Mouse (Mus musculus) urinary bladder, postnatal 10 days (tissue): ENCODE results near the gene Hdac4.

Experiments used
- DNase-seq: peaks from one replicate; pipeline ENCODE4 v3.0.0; 2022; ENCODE audit warnings: low spot score

Gene Hdac4

DNA sequence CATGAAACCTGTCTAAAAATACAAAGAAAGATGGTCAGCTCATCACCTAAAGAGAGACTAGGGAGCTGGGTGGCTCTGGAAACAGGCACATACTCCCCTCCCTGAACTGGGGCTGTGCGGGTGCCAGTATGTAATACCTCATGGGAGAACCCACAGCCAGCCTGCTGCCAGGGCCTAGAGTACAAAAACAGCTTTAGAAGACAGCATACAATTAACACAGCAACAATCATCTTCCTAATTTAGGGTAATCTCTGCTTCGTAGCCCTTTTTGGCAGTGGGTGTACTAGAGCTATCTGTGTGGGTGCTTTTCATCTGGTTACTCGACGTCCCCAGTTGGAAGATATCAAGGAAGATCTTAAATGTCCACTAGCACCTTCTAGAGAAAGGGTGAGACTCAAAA is 95.5 kb downstream of the Hdac4 start:
- DNase-seq = no peak

DNA sequence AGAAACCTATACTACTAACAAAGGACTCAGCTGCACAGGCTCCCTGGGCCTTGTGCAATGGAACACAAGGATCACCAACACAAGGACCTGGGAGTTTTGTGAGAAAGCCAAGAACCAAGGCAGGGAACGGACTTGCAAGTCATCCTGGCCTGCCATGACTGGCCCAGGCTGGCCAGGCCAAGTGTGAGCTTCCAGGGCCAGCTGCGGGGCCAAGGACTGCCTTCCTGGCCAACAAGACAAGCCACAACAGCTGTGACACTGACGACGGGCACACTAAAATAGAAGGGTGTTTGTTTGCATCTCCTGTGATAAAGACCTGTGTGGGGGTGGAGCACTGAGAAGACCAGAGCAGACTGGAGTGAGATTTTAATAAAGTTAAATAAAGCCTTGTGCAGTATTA is 96.0 kb downstream of the Hdac4 start:
- DNase-seq = no peak

DNA sequence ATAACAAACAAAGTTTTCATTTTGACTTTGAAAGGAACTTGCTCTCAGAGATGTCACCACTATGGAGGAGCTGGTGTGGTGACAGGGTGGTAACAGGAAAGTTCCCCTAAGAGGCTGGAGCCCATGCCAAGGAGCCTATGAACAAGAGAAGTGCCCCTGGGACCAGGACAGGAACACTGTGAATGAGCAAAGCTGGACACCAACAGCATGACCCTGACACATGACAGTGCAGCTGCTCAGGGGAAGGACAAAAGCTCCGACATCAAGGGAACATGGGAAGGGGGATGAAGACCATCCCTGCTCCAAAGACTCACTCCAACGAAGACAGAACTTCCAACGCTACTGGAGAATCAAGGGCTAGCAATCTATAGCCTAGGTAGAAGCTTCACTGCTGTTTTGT is 97.0 kb downstream of the Hdac4 start:
- no peak for DNase-seq

DNA sequence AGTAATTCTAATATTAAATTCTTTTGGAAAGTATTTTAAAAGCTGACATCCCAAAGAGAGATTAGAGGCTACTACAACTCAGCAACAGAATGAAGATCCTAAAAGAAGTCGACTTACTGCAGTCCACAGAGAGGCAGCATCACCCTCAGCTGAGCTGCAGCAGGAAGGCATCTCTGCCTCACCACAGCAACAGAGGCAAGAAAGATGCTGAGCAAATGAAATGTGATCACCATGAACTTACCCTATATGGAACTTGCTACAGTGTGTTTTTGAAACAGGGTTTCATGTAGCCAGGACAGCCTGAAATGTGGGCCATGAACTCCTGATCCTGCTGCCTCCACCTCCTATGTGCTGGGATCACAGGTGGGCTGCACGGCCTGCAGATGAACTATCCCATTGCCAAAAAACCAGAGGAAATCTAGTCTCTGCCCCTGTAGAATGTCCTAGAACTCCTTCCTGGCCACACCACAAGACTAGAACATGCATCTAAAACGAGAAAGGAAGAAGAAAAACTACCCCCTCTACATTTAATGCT is 98.4 kb downstream of the Hdac4 start:
- DNase-seq = no peak

DNA sequence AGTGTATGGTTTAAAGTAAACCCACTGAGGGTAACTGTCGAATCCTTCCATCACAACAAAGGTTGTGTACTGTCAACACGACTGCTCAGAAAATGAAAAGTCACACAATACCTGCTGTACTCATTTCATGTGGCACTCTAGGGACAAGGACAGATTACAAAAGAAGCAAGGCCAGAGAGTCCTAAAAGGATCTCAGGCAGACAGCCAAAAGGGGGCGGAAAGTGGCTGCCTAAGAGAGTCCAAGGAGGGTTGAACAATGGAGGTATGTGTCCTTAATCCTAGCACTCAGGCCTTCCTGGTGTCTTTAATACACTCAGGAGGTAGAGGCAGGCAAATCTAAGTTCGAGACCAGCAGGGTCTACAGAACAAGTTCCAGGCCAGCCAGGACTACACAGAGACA is 103.2 kb downstream of the Hdac4 start:
- DNase-seq = no peak

DNA sequence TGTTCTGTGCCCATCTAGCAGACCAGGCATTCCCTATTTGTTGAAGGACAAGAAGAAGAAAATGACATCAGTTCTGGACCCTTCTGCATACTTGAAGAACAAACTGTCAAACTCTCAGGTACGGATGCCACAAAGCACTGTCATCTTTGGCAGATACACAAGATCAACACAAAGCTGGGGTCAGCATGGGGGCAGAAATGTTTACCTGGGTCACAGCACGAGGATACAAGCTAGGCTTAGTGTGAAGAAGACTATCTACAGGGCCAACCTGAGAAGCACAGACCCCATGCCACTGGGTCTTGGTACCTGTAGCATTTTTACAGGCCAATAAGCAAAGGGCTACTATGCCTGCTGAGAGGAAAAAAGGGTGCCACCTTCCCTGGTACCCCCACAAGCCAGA is 107.7 kb downstream of the Hdac4 start:
- DNase-seq = no peak

DNA sequence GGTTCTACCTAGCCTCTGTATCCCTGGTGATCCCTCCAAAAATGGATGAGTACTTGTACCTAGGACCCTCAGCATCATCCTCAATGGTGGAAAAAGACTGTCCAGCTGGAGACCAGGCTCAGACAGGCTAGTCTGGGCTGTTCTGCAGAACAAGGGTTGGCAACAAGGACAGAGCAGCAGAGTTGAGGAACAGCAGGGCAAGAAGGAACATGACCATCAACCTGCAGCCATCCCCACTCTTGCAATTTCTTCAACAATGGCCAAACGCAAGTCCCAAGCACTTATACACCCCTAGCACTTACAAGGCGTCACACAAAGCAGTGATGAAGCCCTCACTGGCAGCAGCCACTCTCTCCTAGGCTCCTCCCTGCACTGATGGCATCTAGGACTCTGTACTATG is 108.2 kb downstream of the Hdac4 start:
- DNase-seq = no peak

DNA sequence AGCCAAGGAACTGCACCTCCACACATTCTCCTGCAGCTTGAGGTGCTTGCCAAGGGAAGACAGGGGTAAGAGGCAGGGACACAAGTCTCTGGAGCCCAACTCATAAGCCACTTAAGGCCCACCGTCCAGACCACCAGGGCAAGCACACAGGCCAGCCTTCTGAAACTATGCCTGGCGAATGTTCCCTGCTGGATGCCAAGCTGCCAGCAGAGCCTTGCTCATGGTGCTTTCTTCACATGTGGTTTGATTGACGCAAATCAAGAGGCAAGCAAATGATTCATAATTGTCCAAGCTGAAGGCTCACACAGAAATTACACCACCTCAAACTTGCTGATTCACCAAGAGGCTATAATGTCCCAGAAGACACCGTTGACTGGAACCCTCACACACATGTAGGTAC is 108.7 kb downstream of the Hdac4 start:
- DNase-seq = no peak

DNA sequence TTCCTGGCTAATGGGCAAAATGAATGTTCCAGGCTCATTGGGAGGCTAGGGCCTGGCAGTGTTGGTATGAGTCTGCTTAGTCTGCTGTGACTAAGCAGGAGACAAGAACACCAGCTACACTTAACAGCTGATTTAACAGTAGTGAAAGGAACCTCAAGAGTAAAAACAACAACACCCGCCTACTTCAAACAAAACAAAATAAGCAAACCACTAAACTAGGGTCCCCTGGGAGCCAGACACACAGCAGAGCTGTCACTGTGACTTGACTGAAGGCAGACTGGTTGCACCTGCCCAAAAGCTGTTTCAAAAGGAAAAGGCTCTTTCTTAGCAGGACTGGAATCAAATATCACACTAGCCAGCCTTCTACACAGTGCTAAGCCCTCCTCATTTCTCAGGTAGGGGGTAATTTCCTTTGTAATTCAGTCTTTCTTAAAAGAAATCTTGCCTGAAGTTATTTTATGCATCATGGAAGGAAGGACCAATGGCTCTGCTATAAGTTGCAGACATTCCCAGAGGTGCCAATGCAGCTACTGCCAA is 109.2 kb downstream of the Hdac4 start:
- DNase-seq = no peak

DNA sequence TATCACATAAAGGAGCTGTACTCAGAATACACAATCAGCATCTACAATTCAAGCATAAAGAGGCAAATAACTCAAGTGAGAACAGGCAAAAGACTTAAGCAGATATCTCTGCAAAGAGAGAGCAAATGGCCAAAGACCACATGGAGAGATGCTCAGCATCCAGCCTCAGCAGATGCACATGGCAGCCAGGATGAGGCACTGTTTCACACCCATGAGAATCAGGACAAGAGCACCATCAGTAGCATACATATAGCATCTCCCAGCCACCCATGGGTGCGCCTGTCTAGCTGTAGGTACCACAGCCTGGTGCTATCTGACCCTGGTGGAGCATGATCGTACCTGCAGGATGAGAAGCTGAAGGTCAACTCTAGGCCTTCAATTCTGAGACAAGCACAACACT is 110.8 kb downstream of the Hdac4 start:
- DNase-seq = no peak

DNA sequence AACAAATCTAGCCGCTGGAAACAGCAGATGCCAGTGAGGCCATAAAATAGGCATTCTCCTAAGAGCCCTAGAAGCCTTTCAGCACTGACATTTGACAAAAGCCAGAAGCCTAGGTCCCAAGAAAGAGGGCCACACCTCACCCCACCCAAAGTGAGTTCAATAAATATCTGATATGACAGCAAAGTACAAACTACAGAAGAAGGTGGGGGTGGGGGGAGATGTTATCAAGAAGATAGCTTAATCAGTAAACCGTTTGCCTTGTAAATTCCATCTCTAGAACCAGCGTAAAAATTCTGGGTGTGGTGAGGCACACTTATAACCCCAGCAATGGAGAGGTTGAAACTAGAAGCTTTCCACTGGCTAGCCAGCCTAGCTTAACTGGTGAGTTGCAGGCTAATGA is 111.5 kb downstream of the Hdac4 start:
- no peak for DNase-seq

DNA sequence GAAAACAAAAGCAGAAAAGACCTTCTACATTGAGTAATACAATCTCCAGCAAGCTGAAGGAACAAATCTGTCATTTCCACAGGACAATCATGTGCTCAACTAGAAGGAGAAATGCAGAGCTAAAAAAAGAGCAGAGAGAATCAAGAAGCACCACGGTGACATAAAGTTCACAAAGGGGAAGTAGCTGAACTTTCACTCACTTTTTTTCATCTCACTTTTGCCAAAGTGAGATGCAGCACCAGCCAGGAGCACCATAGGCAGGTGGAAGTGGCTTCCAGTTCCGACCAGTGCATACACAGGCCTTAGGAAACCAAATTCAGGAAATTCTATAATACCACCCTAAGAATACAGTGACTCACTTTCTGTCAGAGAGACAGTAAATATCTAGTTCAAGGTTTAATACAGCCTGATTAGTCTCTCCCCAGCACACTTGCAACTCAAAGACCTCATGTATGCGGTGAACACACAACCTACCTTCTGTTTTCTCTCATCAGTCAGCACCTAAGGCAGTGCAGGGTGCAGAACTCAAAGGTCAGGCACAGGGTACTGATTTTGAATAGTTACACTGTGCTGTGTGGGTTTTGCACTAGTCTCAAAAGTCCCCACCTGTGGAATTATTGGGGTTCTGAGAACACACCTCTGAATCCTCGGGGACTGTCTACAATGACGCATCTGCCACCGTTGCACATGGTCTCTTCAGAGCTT is 112.5 kb downstream of the Hdac4 start:
- no peak for DNase-seq

DNA sequence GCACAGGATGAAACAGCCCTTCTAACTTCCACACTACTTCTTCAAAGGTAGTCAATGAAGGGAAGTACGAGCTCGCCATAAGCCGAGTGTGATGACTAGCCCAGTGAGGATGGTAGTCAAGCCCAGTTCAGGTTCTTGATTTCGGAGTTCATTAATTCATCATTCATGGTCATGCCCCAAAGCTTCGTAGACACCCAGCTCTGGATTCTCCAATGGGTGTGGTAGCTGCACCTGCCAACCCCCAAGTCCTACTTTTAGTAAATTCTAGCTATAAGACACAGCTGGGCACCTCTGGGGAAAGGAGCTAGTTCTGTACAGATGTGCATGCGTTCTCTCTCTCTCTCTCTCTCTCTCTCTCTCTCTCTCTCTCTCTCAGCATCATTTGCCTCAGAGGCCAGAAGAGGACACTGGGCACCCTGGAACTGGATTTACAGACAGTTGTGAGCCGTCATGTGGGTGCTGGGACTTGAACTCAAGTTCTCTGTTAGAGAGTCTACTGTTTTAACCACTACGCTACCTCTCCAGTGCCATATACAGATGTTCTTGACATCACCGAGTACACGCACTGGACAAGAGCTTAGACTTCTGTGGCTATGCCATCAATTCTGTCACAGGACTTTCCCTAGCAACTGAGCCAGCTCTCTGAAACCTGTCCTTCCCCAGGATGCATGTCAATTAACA is 113.2 kb downstream of the Hdac4 start:
- DNase-seq = no peak

DNA sequence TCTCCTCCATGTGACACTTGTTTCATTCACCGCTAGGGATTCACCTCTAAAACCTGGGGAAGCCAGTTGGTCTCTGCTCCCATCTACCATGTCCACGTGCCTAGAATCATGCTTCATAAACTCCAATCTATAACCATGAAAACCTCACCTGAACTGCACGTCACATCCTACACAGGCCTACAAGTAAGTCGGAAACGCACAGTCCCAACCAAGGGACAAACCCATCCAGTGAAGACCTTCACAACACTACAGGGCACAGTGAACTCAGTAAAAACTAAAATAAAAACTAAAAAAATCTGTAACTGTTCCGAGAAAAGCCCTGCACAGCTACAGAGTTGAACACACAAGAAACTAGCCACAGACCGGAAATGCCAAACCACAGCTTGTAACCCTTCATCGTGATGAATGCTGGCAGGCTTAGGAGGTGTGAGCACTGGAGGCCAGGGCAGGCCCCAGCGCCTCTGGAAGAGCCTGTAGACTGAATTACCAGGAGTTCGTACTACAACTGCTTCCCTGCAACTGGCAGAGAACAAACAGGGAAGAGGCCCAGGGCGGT is 115.4 kb downstream of the Hdac4 start:
- DNase-seq = no peak

DNA sequence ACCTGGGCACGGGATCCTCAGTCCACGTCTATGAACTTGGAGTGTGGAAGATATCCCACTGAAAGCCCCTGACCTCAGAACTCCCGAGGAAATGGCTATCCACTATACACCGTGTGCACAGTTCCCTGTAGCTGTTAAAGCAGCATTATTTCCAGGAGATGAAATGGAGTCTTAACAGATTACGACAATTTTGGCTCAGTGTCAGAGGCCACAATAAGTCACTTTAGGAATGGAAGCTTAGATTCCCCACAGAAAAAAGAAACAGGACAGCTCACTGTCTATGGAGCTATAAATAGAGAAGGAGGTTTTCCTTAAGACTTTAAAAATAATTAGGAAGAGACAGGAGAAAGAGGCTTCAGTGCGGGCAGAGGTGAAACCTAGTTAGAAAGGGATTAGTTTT is 120.2 kb downstream of the Hdac4 start:
- no peak for DNase-seq

DNA sequence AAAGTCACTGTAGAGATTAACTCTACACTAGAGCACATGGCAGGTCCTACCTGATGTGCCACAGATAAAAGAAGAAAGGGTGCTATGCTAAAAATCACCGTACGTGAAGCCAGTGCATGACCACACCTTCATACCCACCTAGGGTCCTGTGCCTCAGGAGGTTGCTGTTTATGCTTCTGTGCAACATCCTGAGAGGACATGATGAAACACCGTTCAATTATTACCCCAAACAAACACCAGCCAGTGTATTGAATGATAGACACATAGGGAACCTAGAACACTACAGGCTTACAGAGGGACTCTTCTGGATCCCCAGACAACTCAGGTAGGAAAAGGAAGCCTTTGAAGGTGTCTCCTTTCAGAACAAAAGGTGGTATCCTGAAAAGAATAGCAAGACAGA is 120.8 kb downstream of the Hdac4 start:
- no peak for DNase-seq

DNA sequence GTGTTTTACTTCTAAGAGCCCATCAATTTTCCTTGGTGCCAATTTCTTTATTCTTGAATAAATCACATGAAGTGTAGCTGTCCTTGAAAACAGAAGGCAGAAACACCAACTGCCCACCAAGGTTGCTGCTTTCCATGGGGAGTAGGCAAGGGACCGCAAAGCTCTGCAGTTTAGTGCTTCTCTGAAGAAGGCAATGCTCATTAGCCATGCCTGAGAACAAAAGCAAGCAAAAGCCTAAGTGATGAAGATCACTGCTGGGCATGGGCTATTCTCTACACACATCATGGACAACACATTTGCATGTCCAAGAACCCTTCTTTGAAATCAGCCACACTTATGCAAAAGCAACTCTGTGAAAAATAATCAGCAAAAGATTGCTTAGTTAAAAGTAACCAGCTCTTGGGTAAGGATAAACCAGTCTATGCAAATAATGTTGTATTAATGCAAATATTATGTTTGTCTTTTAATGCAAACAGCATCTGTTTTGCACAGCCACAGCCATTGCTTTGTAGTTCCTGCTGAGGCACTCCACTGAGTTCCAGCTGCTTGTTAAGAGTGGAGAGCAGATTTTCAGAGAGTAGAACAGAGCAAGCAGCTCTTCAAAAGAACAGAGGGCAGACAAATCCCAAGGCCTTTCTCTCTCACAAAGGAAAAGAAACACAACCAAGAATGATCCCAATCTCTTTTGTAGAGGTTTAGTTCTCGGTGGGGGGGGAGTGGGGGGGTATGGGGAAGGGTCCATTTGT is 125.4 kb downstream of the Hdac4 start:
- no peak for DNase-seq

DNA sequence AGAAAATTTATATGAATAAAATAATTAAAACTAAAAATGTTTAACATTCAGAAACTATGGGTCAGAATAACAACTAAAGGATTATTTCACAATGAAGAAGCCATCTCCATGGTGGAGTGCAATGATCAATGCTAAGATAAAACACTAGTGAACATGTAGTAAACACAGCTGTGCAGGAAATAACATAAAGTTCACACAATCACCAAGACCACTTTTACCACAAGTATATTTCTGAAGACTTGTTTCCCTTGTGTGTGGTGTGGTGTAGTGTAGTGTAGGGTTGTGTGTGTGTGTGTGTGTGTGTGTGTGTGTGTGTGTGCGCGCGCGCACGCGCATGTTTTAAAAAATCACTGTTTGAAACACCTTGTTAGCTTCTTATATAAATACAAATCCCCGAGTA is 126.0 kb downstream of the Hdac4 start:
- no peak for DNase-seq

DNA sequence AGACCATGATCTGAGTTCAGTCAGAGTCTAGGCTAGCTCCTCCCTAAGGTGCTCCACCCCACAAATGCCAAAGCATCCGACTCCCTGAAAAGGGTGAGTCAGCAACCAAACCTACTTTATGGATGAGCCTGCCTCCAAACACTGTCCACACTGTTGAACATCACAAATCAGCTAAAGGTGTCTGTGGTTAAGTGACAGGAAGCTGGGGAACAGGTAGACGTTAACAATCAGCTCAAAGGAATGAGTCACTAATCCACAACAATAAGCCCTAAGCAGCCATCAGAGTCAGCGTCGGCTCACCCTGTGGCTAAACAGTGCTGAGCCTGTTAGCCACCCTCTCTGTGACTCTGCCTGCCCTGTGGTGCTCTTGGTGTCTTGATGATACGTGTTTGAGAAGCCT is 131.2 kb downstream of the Hdac4 start:
- no peak for DNase-seq

DNA sequence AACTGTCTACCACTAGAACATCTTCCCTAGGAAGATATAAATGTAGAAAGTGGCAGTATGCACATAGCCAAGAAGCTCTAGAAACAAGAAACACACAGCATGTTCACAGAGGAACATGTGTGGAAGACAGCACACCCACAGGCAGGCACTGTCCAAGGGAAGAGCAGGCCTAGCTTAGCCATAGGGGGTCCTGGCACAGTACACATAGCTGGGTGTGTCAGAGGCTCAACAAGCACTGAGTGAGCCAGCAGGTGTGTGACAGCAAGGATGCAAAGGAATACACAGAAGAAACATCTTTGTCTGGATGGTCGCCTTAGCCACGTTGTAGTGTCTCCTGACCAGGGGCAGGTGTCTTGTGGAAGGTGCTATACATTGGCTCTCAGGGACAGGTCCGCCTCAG is 132.2 kb downstream of the Hdac4 start:
- DNase-seq = no peak

DNA sequence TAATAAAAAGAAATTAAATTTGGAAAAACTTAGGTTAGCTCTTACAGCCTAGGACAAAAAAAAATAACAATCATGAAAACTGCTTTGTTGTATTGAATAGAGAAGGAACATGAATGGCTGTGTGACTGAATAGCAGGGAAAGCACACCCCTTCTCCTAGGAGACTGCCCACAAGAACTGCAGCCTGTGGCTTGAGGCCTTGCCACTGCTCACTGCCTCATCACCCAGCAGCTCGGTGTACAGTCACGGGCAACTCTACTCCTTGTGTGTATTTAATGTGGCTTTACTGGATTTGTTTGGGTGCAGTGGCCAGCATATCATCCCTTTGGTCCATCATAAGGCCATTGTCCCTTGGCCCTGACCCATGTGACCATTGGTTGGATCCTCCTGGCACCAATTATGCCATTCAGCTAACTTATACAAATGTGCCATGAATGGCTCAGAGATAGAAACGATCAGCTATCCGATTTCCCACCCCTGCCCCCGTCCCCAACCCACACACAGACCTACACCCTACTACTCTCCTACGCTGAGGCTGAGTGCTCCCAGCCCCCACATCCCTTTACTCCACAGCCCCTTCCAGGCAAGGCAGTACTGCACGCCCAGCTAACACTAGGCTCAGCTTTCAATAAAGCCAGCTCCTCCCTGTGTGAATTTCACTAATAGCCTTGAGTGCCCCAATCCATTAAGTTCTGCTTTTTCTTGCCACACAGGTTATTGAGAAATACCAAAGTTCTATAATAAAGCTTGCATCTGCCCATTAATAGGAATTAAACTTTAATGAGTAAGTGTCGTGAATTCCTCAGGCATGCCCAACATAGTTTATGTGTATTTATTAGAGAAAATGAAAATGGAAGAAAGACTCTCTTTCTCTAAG is 134.1 kb downstream of the Hdac4 start:
- DNase-seq = no peak
